Mouse (Mus musculus): ENCODE measurements around the gene Zbtb6.

DNA sequence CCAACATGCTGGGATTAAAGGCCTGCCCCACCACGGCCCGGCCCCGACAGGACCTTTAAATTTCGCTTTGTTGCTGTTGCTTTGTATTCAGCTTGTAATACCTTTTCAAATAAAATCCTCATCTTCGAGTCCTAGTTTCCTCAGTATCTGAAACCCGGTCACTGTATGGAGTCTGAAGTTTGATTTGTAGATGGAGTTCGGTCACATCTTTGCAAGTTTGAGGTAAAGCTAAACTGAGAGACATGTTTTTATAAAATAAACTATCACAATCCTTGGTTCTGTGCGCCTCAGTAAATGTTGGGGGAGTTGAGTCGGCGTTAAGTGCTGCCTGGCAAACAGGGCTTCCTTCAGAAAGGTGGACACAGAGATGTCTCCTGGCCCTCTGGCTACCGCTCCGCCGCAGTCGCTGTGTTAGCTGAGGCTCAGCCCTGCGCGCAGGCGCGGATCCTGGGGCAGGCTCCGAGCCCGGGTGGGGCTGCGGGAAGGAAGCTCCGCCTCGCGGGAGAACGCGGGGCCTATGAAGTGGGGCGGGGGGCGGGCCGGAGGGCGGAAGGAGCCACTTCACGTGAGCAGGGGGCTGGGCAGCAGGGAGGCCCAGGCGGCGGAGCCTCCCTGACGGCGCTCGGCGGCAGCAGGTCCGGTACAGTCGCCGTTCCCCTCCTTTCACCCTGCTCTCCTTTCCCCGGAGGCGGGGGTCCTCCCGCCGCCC lies 8.8 kb upstream of the Zbtb6 start:
- TF ChIP-seq CTCF (IDR thresholded peaks at IDR 0.05; ENCODE audit: control insufficient read depth, insufficient read depth, insufficient replicate concordance, low read depth, low read length) (no peak), POLR2A (IDR thresholded peaks at IDR 0.05; ENCODE audit: control insufficient read depth, low read depth, low read length) (peak; percentile 92)

Measured in testis, adult 2 months (tissue).